Mouse (Mus musculus): ENCODE data around the gene Frrs1. TPM values are rescaled to one million over a fixed set of nuclear protein-coding genes. Genes with fewer than 3 reads are reported as not detected.

Gene Frrs1
- polyA plus RNA-seq, 1 experiment from 2014 or later, result 66.7 TPM

- no peaks in the 10 kb centered on the region for H3K9me3 ChIP-seq (ENCODE audit: control insufficient read depth, low read length)
- peak overlapping the region; percentile 71 for H3K4me3 ChIP-seq (ENCODE audit: low read depth, low read length)
- peak overlapping the region; percentile 93 for H3K27ac ChIP-seq (ENCODE audit: low read depth, low read length)
- WGBS, result 28% methylated on average over 19 of the region's 19 CpGs
- peak; percentile 44 for DNase-seq (ENCODE audit: low spot score)
- peak; percentile 71 for ATAC-seq (replicated peaks; ENCODE audit: low FRiP score)
- no peaks in the 10 kb centered on the region for H3K36me3 ChIP-seq (ENCODE audit: control insufficient read depth, insufficient read depth, low read length)
- H3K27me3 ChIP-seq (replicated peaks; ENCODE audit: control insufficient read depth, insufficient read depth, low read length), result no peaks in the 10 kb centered on the region
- peak overlapping the region; percentile 92 for H3K4me2 ChIP-seq
- peak overlapping the region; percentile 79 for H3K9ac ChIP-seq (ENCODE audit: low read depth, low read length)
- peaks cover 33% of the 10 kb centered on the region for H3K4me1 ChIP-seq (replicated peaks; ENCODE audit: control insufficient read depth, insufficient read depth, low read length)
Observed at GRCm38 (mm10) chr3:116860333-116861222, 1.3 kb downstream of the Frrs1 start.

- 4% methylated on average over 4 of the region's 4 CpGs for WGBS
- peak overlapping the region; percentile 71 for H3K4me3 ChIP-seq (ENCODE audit: low read depth, low read length)
- peak overlapping the region; percentile 79 for H3K9ac ChIP-seq (ENCODE audit: low read depth, low read length)
- peak overlapping the region; percentile 93 for H3K27ac ChIP-seq (ENCODE audit: low read depth, low read length)
- no peaks in the 10 kb centered on the region for H3K27me3 ChIP-seq (replicated peaks; ENCODE audit: control insufficient read depth, insufficient read depth, low read length)
- peak; percentile 45 for DNase-seq (ENCODE audit: low spot score)
- no peak for ATAC-seq (replicated peaks; ENCODE audit: low FRiP score)
- H3K9me3 ChIP-seq (ENCODE audit: control insufficient read depth, low read length), result no peaks in the 10 kb centered on the region
- H3K36me3 ChIP-seq (ENCODE audit: control insufficient read depth, insufficient read depth, low read length), result no peaks in the 10 kb centered on the region; the same call in 1 of the 2 replicates
- H3K4me2 ChIP-seq, result peak overlapping the region; percentile 92
- H3K4me1 ChIP-seq (replicated peaks; ENCODE audit: control insufficient read depth, insufficient read depth, low read length), result peaks cover 34% of the 10 kb centered on the region
Observed at GRCm38 (mm10) chr3:116861223-116861539, 1.9 kb downstream of the Frrs1 start.

- peak overlapping the region; percentile 71 for H3K4me3 ChIP-seq (ENCODE audit: low read depth, low read length)
- H3K4me1 ChIP-seq (replicated peaks; ENCODE audit: control insufficient read depth, insufficient read depth, low read length), result peaks cover 35% of the 10 kb centered on the region
- H3K9ac ChIP-seq (ENCODE audit: low read depth, low read length), result peak overlapping the region; percentile 79
- peak overlapping the region; percentile 93 for H3K27ac ChIP-seq (ENCODE audit: low read depth, low read length)
- DNase-seq (ENCODE audit: low spot score) (peak; percentile 80), ATAC-seq (replicated peaks; ENCODE audit: low FRiP score) (peak; percentile 56)
- peak overlapping the region; percentile 92 for H3K4me2 ChIP-seq
- no peaks in the 10 kb centered on the region for H3K27me3 ChIP-seq (replicated peaks; ENCODE audit: control insufficient read depth, insufficient read depth, low read length)
- peaks cover under 1% of the 10 kb centered on the region; the same call in 1 of the 2 replicates for H3K36me3 ChIP-seq (ENCODE audit: control insufficient read depth, insufficient read depth, low read length)
- WGBS, result under 1% methylated on average over 25 of the region's 25 CpGs
- no peaks in the 10 kb centered on the region for H3K9me3 ChIP-seq (ENCODE audit: control insufficient read depth, low read length)
Observed at GRCm38 (mm10) chr3:116861540-116862067, 2.3 kb downstream of the Frrs1 start.

- peak overlapping the region; percentile 92 for H3K4me2 ChIP-seq
- H3K4me1 ChIP-seq (replicated peaks; ENCODE audit: control insufficient read depth, insufficient read depth, low read length), result peaks cover 37% of the 10 kb centered on the region
- peak overlapping the region; percentile 59; the same call in 1 of the 2 replicates for H3K9ac ChIP-seq (ENCODE audit: low read depth, low read length)
- H3K36me3 ChIP-seq (ENCODE audit: control insufficient read depth, insufficient read depth, low read length), result peaks cover 3% of the 10 kb centered on the region; the same call in 1 of the 2 replicates
- H3K4me3 ChIP-seq (ENCODE audit: low read depth, low read length), result peak overlapping the region; percentile 71
- no peak overlapping the region for H3K27ac ChIP-seq (ENCODE audit: low read depth, low read length)
- H3K27me3 ChIP-seq (replicated peaks; ENCODE audit: control insufficient read depth, insufficient read depth, low read length), result no peaks in the 10 kb centered on the region
- DNase-seq (ENCODE audit: low spot score) (no peak), ATAC-seq (replicated peaks; ENCODE audit: low FRiP score) (no peak)
- WGBS, result 70% methylated on average over 1 of the region's 1 CpGs
- H3K9me3 ChIP-seq (ENCODE audit: control insufficient read depth, low read length), result no peaks in the 10 kb centered on the region
Observed at GRCm38 (mm10) chr3:116862621-116863020, 3.4 kb downstream of the Frrs1 start.

- peak overlapping the region; percentile 36 for H3K4me3 ChIP-seq (ENCODE audit: low read depth, low read length)
Observed at GRCm38 (mm10) chr3:116864421-116864820, 5.2 kb downstream of the Frrs1 start.

GRCm38 (mm10) chr3:116865199-116865636, 6.0 kb downstream of the Frrs1 start:
- peak overlapping the region; percentile 52 for H3K27ac ChIP-seq (ENCODE audit: low read depth, low read length)
- peaks cover 3% of the 10 kb centered on the region; the same call in 1 of the 2 replicates for H3K36me3 ChIP-seq (ENCODE audit: control insufficient read depth, insufficient read depth, low read length)
- H3K9me3 ChIP-seq (ENCODE audit: control insufficient read depth, low read length), result no peaks in the 10 kb centered on the region
- ATAC-seq (replicated peaks; ENCODE audit: low FRiP score) (peak; percentile 55), DNase-seq (ENCODE audit: low spot score) (peak; percentile 46)
- peak overlapping the region; percentile 27 for H3K4me3 ChIP-seq (ENCODE audit: low read depth, low read length)
- peak overlapping the region; percentile 58 for H3K4me2 ChIP-seq
- H3K4me1 ChIP-seq (replicated peaks; ENCODE audit: control insufficient read depth, insufficient read depth, low read length), result peaks cover 26% of the 10 kb centered on the region
- no peak overlapping the region for H3K9ac ChIP-seq (ENCODE audit: low read depth, low read length)
- 33% methylated on average over 1 of the region's 1 CpGs for WGBS
- H3K27me3 ChIP-seq (replicated peaks; ENCODE audit: control insufficient read depth, insufficient read depth, low read length), result no peaks in the 10 kb centered on the region

More at GRCm38 (mm10) chr3:116864421-116864820, 5.2 kb downstream of the Frrs1 start:
- H3K4me1 ChIP-seq (replicated peaks; ENCODE audit: control insufficient read depth, insufficient read depth, low read length), result peaks cover 26% of the 10 kb centered on the region
- no peak for DNase-seq (ENCODE audit: low spot score)
- 40% methylated on average over 5 of the region's 5 CpGs for WGBS
- H3K9ac ChIP-seq (ENCODE audit: low read depth, low read length), result peak overlapping the region; percentile 40; the same call in 1 of the 2 replicates
- peak overlapping the region; percentile 70 for H3K27ac ChIP-seq (ENCODE audit: low read depth, low read length)
- no peaks in the 10 kb centered on the region for H3K27me3 ChIP-seq (replicated peaks; ENCODE audit: control insufficient read depth, insufficient read depth, low read length)
- H3K9me3 ChIP-seq (ENCODE audit: control insufficient read depth, low read length), result no peaks in the 10 kb centered on the region
- ATAC-seq (replicated peaks; ENCODE audit: low FRiP score), result no peak
- H3K36me3 ChIP-seq (ENCODE audit: control insufficient read depth, insufficient read depth, low read length), result peaks cover 3% of the 10 kb centered on the region; the same call in 1 of the 2 replicates
- H3K4me2 ChIP-seq, result peak overlapping the region; percentile 92

GRCm38 (mm10) chr3:116870372-116870771, 11.1 kb downstream of the Frrs1 start:
- Histone ChIP-seq H3K36me3 (ENCODE audit: control insufficient read depth, insufficient read depth, low read length) (peaks cover 12% of the 10 kb centered on the region; the same call in 1 of the 2 replicates), H3K27me3 (replicated peaks; ENCODE audit: control insufficient read depth, insufficient read depth, low read length) (no peaks in the 10 kb centered on the region), H3K9me3 (ENCODE audit: control insufficient read depth, low read length) (no peaks in the 10 kb centered on the region), H3K9ac (ENCODE audit: low read depth, low read length) (no peak overlapping the region), H3K4me2 (no peak overlapping the region), H3K4me3 (ENCODE audit: low read depth, low read length) (no peak overlapping the region), H3K4me1 (replicated peaks; ENCODE audit: control insufficient read depth, insufficient read depth, low read length) (peaks cover 11% of the 10 kb centered on the region; the same call in 1 of the 2 replicates), H3K27ac (ENCODE audit: low read depth, low read length) (no peak overlapping the region)
- DNase-seq (ENCODE audit: low spot score) (no peak), ATAC-seq (replicated peaks; ENCODE audit: low FRiP score) (no peak)
- 69% methylated on average over 3 of the region's 3 CpGs for WGBS

- Histone ChIP-seq H3K9ac (ENCODE audit: low read depth, low read length) (no peak overlapping the region), H3K27me3 (replicated peaks; ENCODE audit: control insufficient read depth, insufficient read depth, low read length) (no peaks in the 10 kb centered on the region), H3K36me3 (ENCODE audit: control insufficient read depth, insufficient read depth, low read length) (peaks cover 36% of the 10 kb centered on the region; the same call in 1 of the 2 replicates), H3K4me1 (replicated peaks; ENCODE audit: control insufficient read depth, insufficient read depth, low read length) (no peaks in the 10 kb centered on the region), H3K4me3 (ENCODE audit: low read depth, low read length) (no peak overlapping the region), H3K27ac (ENCODE audit: low read depth, low read length) (no peak overlapping the region), H3K9me3 (ENCODE audit: control insufficient read depth, low read length) (no peaks in the 10 kb centered on the region), H3K4me2 (no peak overlapping the region)
- ATAC-seq (replicated peaks; ENCODE audit: low FRiP score) (no peak), DNase-seq (ENCODE audit: low spot score) (no peak)
- 93% methylated on average over 14 of the region's 14 CpGs for WGBS
Observed at GRCm38 (mm10) chr3:116882221-116882960, 23.1 kb downstream of the Frrs1 start.

Data from liver, embryonic 11.5 days (tissue).